Mouse (Mus musculus) limb, embryonic 13.5 days (tissue): ENCODE data around the gene Ahcyl2. TPM values are rescaled to one million over a fixed set of nuclear protein-coding genes. Genes with fewer than 3 reads are reported as not detected.

Experiments
- ATAC-seq: fragments of 200-750 bp; cut with Nextera tagmentation; 2 replicates; pipeline ENCODE4 v1.8.0; 2017; ENCODE audit warnings: low read depth, moderate number of reproducible peaks, moderate TSS enrichment; ENCODE audit not compliant: low FRiP score
- H3K27ac ChIP-seq: fragments of 300-500 bp; sonication (generic); 2 replicates; pipeline ENCODE4 v1.5.1; 2015; ENCODE audit warnings: inconsistent platforms, mild to moderate bottlenecking, moderate library complexity
- H3K27me3 ChIP-seq: fragments of 300-500 bp; sonication (generic); 2 replicates; pipeline ENCODE4 v1.6.1; 2015; ENCODE audit warnings: mild to moderate bottlenecking, inconsistent platforms
- H3K36me3 ChIP-seq: fragments of 300-500 bp; sonication (generic); 2 replicates; pipeline ENCODE4 v1.6.1; 2015; ENCODE audit warnings: inconsistent platforms, mild to moderate bottlenecking, moderate library complexity
- H3K4me1 ChIP-seq: fragments of 300-500 bp; sonication (generic); 2 replicates; pipeline ENCODE4 v1.6.1; 2015; ENCODE audit warnings: inconsistent platforms
- H3K4me2 ChIP-seq: fragments of 300-500 bp; sonication (generic); replicated peaks from 2 replicates; pipeline ENCODE4 v1.6.1; 2015; ENCODE audit warnings: inconsistent platforms, mild to moderate bottlenecking, moderate library complexity
- H3K4me3 ChIP-seq: fragments of 300-500 bp; sonication (generic); 2 replicates; pipeline ENCODE4 v1.5.1; 2015; ENCODE audit warnings: moderate library complexity, mild to moderate bottlenecking, inconsistent platforms
- H3K9ac ChIP-seq: fragments of 300-500 bp; sonication (generic); 2 replicates; pipeline ENCODE4 v1.6.1; 2015; ENCODE audit warnings: mild to moderate bottlenecking, inconsistent platforms
- H3K9me3 ChIP-seq: fragments of 300-500 bp; sonication (generic); 2 replicates; pipeline ENCODE4 v1.6.1; 2016; ENCODE audit warnings: inconsistent platforms
- WGBS: fragments of 180-500 bp; shearing (Covaris S2); methylation state at CpG from one replicate; pipeline ENCODE4 v1.1.7; 2015; 5-methylcytosine and 5-hydroxymethylcytosine counted together
- polyA plus RNA-seq: library from polyadenylated mRNA; unstranded; fragments of >200 nt; fragmentation: Nextera tagmentation; extraction: Ambion mirVana; gene quantifications from 2 replicates; pipeline ENCODE4 v1.2.1, GENCODE M21; 2015

The Ahcyl2 gene
- polyA plus RNA-seq: 17.9 and 20.2 TPM in 2 replicates

DNA sequence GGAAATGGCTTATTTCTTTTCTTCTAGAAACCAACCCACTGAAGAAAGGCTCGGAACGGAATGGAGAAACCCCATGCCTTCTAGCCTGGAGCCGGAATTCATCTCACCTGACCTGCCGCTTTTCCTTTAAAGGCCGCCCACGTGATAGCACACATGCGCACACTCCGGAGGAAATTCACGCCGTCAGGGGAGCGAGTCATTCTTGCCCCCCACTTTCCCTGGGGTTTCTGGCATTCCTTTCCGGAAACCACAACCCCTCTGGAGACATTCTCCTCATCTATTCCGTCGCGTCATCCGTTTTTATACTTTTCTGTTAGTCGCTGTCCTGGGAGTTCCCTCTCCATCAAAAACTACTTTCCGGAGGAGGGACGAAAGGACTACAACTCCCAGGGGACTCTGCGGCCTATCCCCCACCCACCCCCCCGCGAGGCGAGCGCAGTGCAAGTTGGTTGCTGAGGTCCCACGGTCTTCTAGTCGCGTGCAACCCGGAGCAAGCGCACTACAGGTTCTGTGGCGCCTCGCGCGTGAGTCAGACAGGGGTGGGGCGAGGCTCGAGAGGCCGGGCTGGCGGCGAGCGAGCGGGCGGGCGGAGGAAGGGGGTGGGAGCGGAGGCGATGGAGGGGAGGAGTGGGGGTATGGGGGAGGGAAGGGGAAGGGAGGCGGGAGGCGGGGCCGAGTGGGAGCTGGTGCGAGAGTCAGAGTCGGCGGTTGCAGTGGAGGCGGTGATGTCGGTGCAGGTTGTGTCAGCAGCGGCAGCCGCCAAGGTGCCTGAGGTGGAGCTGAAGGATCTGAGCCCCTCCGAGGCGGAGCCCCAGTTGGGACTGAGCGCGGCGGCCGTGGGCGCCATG is at the start of gene Ahcyl2:
Gene Ahcyl2, plus strand, starts transcription at position 199 of the 848 bp plus-strand sequence.
- Histone ChIP-seq H3K27me3 (no peaks in the 10 kb centered on the region), H3K4me3 (peak within 1 kb of the TSS; percentile 78), H3K4me2 (peak within 1 kb of the TSS; percentile 63), H3K9me3 (no peaks in the 10 kb centered on the region), H3K36me3 (no peaks in the 10 kb centered on the region), H3K4me1 (peaks cover 29% of the 10 kb centered on the region), H3K9ac (peak within 1 kb of the TSS; percentile 84), H3K27ac (peak within 1 kb of the TSS; percentile 93)
- under 1% methylated on average over 56 of the region's 61 CpGs for WGBS
- peak; percentile 99 for ATAC-seq

DNA sequence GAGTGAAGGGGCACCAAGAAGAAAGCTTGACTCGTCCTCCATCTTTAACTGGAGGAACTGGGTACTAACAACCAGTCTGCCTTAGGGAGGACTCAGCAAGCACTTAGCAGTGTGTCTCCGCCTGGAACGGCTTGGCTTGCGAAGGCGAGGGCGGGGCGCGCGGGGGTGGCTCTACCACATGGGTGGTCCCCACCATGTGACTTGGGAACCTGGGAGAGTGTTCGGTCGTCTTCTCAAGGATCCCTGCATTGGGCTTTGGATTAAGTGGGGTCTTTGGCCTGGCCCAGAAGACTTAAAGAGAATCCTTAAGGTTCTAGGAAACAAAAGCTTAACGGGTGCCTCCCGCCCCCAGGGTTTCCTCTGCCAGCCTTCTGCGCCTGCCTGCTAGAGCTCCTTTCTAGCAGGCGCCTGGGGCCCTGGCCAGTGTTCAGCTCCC is 48.9 kb upstream of the Ahcyl2 start:
- Histone ChIP-seq H3K27ac (peak overlapping the region; percentile 78), H3K9ac (peak overlapping the region; percentile 62), H3K4me2 (peak overlapping the region; percentile 61), H3K4me1 (peaks cover 41% of the 10 kb centered on the region), H3K4me3 (peak overlapping the region; percentile 34), H3K36me3 (no peaks in the 10 kb centered on the region), H3K27me3 (no peaks in the 10 kb centered on the region), H3K9me3 (no peaks in the 10 kb centered on the region)
- under 1% methylated on average over 15 of the region's 15 CpGs for WGBS
- peak; percentile 82 for ATAC-seq

DNA sequence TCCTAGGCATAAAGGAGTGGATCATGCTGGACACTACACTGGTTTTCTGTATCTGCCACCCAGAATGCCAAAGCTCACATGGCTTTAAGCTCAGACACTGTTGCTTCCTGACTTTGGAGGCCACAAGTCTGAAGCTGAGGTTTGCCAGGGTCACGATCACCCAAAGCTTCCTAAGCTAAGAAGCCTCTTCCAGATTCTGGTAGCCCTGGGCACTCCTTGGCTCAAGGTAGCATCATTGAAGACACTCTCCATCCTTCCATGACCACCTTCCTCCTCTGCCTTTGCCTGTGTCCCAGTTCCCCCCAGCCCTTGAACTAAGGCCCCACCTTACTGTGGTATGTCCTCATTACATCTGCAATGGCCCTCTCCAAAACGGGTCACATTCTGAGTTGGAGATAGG is 45.9 kb upstream of the Ahcyl2 start:
- Histone ChIP-seq H3K4me2 (no peak overlapping the region), H3K4me3 (no peak overlapping the region), H3K9ac (no peak overlapping the region), H3K27me3 (no peaks in the 10 kb centered on the region), H3K9me3 (no peaks in the 10 kb centered on the region), H3K36me3 (no peaks in the 10 kb centered on the region), H3K27ac (no peak overlapping the region), H3K4me1 (peaks cover 35% of the 10 kb centered on the region)
- ATAC-seq: no peak
- 67% methylated on average over 2 of the region's 2 CpGs for WGBS

DNA sequence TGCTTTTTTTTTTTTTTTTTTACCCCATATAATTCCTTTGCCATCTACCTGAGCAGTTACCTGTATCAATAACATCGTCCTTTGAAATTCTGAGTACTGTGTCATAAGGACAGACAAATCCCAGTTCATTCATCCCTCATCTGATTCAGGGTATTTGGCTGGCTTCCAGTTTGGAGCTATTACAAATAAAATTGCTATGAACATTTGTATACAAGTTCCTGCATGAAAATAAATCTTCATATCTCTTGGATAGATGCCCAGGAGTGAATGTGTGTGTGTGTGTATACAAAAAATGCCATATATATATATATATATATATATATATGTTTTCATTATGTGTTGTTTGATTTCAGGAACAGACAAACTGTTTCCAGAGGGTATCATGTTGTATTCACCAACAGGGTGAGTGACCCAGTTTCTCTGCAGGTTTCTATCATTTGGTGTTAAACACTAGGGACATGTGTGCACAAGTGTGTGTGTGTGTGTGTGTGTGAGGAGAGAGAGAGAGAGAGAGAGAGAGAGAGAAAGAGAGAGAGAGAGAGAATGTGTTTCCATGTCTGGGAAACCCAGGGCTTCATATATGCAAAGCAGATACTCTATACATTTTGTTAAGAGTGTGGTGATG is 41.1 kb upstream of the Ahcyl2 start:
- no peaks in the 10 kb centered on the region for H3K9me3 ChIP-seq
- H3K4me1 ChIP-seq: 0 out of 2 replicates have a peak, but pooled peaks cover 3% of the 10 kb centered on the region
- no peak for ATAC-seq
- WGBS: 66% methylated on average over 1 of the region's 1 CpGs
- no peaks in the 10 kb centered on the region for H3K27me3 ChIP-seq
- H3K36me3 ChIP-seq: no peaks in the 10 kb centered on the region
- no peak overlapping the region for H3K27ac ChIP-seq
- H3K4me3 ChIP-seq: no peak overlapping the region
- no peak overlapping the region for H3K4me2 ChIP-seq
- H3K9ac ChIP-seq: no peak overlapping the region

DNA sequence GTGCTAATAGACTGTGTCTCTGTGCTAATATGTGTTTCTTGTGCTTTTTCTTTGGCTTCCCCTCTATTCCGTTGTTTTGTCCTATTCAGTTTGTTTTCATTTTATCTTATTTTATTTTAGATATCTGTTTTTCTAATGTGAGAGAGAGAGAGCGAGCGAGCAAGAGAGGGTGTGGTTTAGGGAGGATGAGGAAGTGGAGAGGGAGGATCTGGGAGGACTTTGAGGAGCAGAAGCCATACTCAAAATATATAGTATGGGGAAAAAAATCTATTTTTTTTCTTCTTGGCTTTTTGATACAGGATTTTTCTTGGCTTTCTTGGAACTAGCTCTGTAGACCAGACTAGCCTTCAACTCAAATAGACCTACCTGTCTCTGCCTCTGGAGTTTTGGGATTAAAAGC is 39.8 kb upstream of the Ahcyl2 start:
- Histone ChIP-seq H3K27ac (no peak overlapping the region), H3K4me3 (no peak overlapping the region), H3K4me2 (no peak overlapping the region), H3K27me3 (no peaks in the 10 kb centered on the region), H3K9ac (no peak overlapping the region), H3K4me1 (0 out of 2 replicates have a peak, but pooled peaks cover under 1% of the 10 kb centered on the region), H3K36me3 (no peaks in the 10 kb centered on the region), H3K9me3 (no peaks in the 10 kb centered on the region)
- ATAC-seq: no peak
- 84% methylated on average over 3 of the region's 3 CpGs for WGBS

DNA sequence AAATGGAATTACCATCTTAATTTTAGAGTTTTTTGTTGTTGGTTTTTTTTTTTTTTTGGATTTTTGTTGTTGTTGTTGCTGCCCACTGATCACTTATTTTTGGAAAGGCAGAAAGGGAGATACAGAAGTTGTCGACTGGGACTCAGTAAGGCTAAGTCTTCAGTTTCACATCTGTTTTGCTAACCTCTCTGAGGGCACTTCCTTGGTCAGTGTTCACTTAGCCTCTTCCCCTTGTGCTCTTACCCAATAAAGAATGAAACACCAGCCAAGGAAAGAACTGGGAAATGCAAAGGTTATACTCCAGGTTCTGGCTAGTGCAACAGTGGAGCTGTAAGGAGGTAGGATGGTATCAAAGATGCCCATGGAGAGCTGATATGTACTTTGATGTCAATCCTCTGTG is 38.3 kb upstream of the Ahcyl2 start:
- Histone ChIP-seq H3K36me3 (no peaks in the 10 kb centered on the region), H3K27me3 (no peaks in the 10 kb centered on the region), H3K4me2 (no peak overlapping the region), H3K9me3 (no peaks in the 10 kb centered on the region), H3K27ac (no peak overlapping the region), H3K4me1 (peaks cover 2% of the 10 kb centered on the region; the same call in 1 of the 2 replicates), H3K9ac (no peak overlapping the region), H3K4me3 (no peak overlapping the region)
- WGBS: 71% methylated on average over 1 of the region's 1 CpGs
- ATAC-seq: no peak

DNA sequence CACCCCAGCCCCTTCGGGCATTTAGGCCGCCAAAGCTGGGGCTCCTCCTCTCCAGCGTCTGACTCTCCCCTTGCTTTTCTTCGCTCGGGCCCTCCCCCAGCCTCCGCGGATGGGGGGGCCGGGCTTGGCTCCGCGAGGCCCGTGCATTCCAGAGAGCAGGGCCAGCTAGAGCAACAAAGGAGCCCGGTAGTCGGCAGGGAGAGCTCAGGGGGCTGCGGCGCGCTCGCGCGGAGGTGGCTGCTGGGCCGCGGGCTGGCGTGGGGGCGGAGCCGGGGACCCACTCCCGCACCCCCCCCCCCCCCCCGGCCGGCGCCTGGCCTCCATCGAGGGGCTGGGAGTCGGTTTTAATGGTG is 32.5 kb upstream of the Ahcyl2 start, which contains the start of gene Smo:
Gene Smo, plus strand, starts transcription at position 168 of the 353 bp plus-strand sequence.
- peaks cover 33% of the 10 kb centered on the region for H3K4me1 ChIP-seq
- H3K9me3 ChIP-seq: no peaks in the 10 kb centered on the region
- no peaks in the 10 kb centered on the region for H3K27me3 ChIP-seq
- peak; percentile 99 for ATAC-seq
- WGBS: under 1% methylated on average over 28 of the region's 30 CpGs
- H3K27ac ChIP-seq: peak within 1 kb of the TSS; percentile 100
- peak within 1 kb of the TSS; percentile 99 for H3K4me2 ChIP-seq
- H3K4me3 ChIP-seq: peak within 1 kb of the TSS; percentile 97
- peak within 1 kb of the TSS; percentile 100 for H3K9ac ChIP-seq
- H3K36me3 ChIP-seq: peaks cover 19% of the 10 kb centered on the region

DNA sequence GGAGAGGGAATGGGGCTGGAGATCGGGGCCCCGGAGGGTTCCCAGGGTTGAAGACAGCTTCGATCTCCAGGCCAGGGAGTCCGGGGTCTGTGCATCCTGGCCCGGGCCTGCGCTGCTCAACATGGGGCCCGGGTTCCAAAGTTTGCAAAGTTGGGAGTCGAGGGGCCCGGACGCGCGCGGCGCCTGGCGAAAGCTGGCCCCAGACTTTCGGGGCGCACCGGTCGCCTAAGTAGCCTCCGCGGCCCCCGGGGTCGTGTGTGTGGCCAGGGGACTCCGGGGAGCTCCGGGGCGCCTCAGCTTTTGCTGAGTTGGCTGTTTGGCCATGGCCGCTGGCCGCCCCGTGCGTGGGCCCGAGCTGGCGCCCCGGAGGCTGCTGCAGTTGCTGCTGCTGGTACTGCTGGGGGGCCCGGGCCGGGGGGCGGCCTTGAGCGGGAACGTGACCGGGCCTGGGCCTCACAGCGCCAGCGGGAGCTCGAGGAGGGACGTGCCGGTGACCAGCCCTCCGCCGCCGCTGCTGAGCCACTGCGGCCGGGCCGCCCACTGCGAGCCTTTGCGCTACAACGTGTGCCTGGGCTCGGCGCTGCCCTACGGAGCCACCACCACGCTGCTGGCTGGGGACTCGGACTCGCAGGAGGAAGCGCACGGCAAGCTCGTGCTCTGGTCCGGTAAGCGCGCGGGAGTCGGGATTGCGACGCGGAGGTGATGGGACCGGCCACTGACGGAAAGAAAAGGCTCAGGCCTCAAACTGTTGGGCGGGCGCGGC is 31.9 kb upstream of the Ahcyl2 start:
- Histone ChIP-seq H3K9ac (peak overlapping the region; percentile 100), H3K36me3 (peaks cover 19% of the 10 kb centered on the region), H3K27ac (peak overlapping the region; percentile 100), H3K9me3 (no peaks in the 10 kb centered on the region), H3K4me1 (peaks cover 36% of the 10 kb centered on the region), H3K4me3 (peak overlapping the region; percentile 97), H3K27me3 (no peaks in the 10 kb centered on the region), H3K4me2 (peak overlapping the region; percentile 99)
- ATAC-seq: peak; percentile 82
- under 1% methylated on average over 75 of the region's 75 CpGs for WGBS

DNA sequence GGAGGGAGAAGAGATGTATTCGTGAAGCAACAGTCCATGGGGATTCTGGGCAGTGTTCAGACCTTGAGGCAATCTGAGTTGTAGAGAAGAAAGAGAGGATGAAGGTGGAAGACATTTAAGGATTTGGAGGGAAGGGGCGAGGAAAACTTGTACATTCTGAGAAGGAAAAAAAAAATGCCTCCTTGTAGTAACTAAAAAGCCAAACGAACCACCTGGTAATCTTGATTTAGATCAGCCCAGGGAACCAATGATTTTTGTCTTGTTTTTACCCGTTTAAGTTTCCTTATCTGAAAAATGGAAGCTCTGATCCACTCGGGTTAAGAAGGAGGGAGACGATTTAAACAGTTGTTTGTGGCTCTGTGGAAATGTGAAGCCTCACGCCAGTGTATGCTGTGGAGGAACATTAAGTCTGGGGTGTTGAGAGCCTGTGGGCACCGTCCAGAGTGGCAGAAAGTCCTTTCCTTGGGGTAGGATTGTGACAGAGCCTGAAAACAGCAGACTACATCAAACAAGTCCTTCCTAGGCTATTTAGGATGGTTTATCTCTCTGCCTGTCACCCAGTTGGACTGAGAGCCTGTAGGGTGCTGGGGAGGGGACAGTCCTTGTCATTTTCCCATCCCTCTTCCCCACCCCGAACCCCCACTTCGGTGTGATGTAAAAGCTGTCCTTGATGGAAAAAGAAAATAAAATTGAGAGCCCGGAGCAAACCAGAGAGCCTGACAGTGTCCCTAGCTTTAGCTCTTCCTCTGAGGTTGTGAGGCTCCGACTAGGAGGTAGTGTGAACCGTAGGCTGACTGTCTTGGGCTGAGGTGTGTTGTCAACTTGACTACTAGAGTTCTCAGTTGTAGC is 31.0 kb upstream of the Ahcyl2 start:
- Histone ChIP-seq H3K9me3 (no peaks in the 10 kb centered on the region), H3K36me3 (peaks cover 19% of the 10 kb centered on the region), H3K27ac (peak overlapping the region; percentile 100), H3K4me1 (peaks cover 36% of the 10 kb centered on the region), H3K27me3 (no peaks in the 10 kb centered on the region), H3K9ac (peak overlapping the region; percentile 100), H3K4me2 (peak overlapping the region; percentile 99), H3K4me3 (peak overlapping the region; percentile 97)
- ATAC-seq: no peak
- WGBS: 12% methylated on average over 13 of the region's 13 CpGs

DNA sequence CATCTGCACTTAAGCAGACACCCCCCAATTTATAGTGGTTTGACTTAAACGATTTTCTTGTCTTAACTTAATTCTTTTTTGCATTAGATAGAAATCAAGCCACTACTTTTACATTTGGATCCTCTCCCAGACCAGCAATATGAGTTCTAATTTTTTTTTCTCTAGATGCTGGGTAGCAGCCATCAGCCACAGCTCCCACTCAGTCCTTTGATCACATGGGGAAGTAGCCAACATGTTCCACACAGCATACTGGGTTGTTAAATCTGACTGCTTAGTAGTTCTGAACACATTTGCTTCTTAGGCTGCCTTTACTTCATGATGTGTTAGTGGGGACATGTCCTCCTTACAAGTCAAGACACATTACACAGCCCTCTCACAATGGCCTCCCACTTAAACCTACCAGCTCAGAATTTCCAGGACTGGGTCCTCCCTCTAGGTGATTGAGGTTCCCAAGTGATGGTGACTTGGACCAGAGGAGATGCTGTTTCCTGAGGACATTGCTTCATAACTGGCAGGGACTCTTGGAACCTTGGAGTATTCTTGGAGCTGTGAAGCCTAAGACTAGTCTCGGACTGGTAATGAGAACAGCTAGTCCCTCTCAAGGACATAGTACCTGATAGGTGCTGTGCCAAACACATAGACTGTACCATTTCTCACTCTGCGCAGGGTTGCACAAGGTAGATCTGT is 16.2 kb upstream of the Ahcyl2 start:
- H3K4me2 ChIP-seq: no peak overlapping the region
- no peak for ATAC-seq
- H3K9ac ChIP-seq: no peak overlapping the region
- 92% methylated on average over 3 of the region's 3 CpGs for WGBS
- H3K4me1 ChIP-seq: no peaks in the 10 kb centered on the region
- H3K36me3 ChIP-seq: peaks cover 44% of the 10 kb centered on the region
- H3K9me3 ChIP-seq: peaks cover 12% of the 10 kb centered on the region
- H3K4me3 ChIP-seq: no peak overlapping the region
- H3K27ac ChIP-seq: no peak overlapping the region
- H3K27me3 ChIP-seq: no peaks in the 10 kb centered on the region

DNA sequence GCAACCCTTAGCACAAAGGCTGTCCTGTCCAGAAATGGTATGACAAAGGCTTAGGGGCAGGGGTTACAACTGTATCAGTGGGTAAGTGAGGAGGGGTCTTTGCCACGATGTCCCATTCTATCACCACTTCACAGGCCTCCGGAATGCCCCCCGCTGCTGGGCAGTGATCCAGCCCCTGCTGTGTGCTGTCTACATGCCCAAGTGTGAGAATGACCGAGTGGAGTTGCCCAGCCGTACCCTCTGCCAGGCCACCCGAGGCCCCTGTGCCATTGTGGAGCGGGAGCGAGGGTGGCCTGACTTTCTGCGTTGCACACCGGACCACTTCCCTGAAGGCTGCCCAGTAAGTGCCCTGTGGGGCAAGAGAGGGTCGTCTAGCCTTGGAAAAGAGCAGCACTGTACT is 14.5 kb upstream of the Ahcyl2 start:
- H3K4me3 ChIP-seq: no peak overlapping the region
- 89% methylated on average over 11 of the region's 11 CpGs for WGBS
- no peak for ATAC-seq
- H3K27ac ChIP-seq: no peak overlapping the region
- H3K9me3 ChIP-seq: peaks cover 4% of the 10 kb centered on the region
- H3K27me3 ChIP-seq: no peaks in the 10 kb centered on the region
- H3K9ac ChIP-seq: no peak overlapping the region
- H3K4me1 ChIP-seq: no peaks in the 10 kb centered on the region
- H3K36me3 ChIP-seq: peaks cover 62% of the 10 kb centered on the region
- no peak overlapping the region for H3K4me2 ChIP-seq
